Mouse (Mus musculus) effector memory CD4-positive, alpha-beta T cell, adult 5 months (primary cell): ENCODE data around the gene Emc6. TPM values are rescaled to one million over a fixed set of nuclear protein-coding genes. Genes with fewer than 3 reads are reported as not detected.

ENCODE experiments used
- polyA plus RNA-seq: library from polyadenylated mRNA; unstranded; fragments of 100-300 nt; shearing (Covaris generic); gene quantifications from one replicate; pipeline ENCODE4 v1.2.1, GENCODE M21; 2017

The Emc6 gene
- 75.4 TPM for polyA plus RNA-seq

GRCm38 (mm10) chr11:73176608-73177508 lies at the start of gene Emc6, which contains the start of gene Tax1bp3:
Emc6 (minus strand) TSS chr11:73177037.
Tax1bp3 (plus strand) TSS chr11:73177083.

GRCm38 (mm10) chr11:73199230-73199712 lies 22.4 kb upstream of the Emc6 start, which contains the start of gene Shpk:
Shpk (plus strand) TSS chr11:73199460.

DNA sequence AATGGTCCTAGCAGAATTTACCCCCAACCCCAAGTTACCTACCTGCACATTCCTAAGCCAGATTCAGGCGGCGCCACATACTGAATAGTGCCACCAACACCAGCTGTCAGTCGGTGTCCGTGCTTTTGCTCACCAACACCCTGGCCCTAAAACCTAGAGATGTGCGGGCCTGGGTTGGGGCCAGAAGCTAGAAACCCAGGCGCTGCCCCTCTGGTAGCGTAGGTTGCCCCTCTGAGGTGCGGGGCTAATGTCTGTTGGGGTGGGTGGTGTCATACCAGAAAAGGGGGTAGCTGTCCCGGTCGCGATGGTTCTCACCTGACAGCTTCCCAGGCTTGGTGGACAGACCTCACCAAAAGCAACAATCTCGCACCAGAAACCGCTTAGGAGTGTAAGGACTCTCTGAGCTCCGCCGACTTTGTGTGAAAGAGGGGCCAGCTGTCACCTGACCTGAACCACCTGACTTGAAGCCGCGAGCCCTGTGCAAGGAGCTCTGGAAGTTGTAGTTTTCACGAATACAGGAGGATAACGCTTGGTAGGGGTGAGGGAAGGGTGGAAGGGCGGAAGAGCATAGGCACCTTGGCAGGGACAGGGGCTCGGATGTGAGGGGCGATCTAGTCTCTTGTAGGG lies 21.9 kb upstream of the Emc6 start, which contains the start of gene Ctns:
Gene Ctns, minus strand, starts transcription at position 440 of the 627 bp plus-strand sequence.

DNA sequence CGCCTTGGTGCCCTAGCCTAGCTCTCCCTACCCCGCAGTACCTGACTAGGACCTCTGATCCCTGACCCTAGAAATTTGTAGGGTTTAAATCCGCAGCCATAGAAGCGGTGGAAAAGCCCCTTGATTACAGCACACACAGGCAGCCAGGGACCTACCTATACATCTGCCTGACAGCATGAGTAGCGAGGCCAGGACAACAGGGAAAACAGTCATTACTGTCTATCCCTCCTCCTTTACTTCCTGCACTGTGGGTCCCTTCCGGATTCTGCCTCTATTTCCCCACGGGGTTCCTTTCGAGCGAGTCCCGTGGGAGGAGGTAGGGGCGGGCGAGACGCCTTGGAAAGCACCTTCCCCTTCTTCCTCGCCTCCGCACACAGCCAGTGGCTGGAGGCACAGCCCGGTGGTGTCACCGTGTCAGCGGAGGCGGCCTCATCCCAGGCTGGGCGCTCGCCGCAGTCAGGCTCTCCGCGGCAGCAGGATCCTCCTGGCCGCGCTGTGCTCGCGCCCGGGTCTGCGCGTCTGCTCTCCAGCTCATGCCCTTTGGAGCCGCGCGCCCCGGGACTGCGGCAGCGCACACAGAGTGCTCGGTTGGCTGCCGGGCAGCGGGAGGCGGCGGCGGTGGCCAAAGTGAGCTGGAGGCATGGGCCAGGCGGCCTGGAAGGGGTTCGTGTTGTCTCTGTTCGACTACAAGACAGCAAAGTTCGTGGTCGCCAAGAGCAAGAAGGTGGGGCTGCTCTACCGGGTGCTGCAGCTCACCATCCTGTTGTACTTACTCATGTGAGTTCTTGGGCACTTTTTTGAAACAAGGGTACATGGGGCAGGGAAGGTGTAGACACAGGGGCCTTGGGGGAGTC lies 16.7 kb downstream of the Emc6 start, which contains the start of gene P2rx5:
Gene P2rx5, plus strand, starts transcription at position 465 of the 854 bp plus-strand sequence.

GRCm38 (mm10) chr11:73137591-73138501 lies 39.0 kb downstream of the Emc6 start, which contains the start of gene Haspin:
Haspin (minus strand) TSS chr11:73138294.

Other genes with a start within 250 kb of the Emc6 start
- gene Atp2a3, start 215.9 kb downstream of the Emc6 start, polyA plus RNA-seq = 236 TPM
- not detected for gene P2rx1, start 177.9 kb downstream of the Emc6 start, polyA plus RNA-seq
- 4.6 TPM for gene Camkk1, start 158.0 kb downstream of the Emc6 start, polyA plus RNA-seq
- 7.5 TPM for gene Ncbp3, start 129.3 kb downstream of the Emc6 start, polyA plus RNA-seq
- gene Itgae, start 86.5 kb downstream of the Emc6 start, polyA plus RNA-seq = 0.67 TPM
- 2.0 TPM for gene Haspin, start 38.7 kb downstream of the Emc6 start, polyA plus RNA-seq
- not detected for gene P2rx5, start 16.6 kb downstream of the Emc6 start, polyA plus RNA-seq
- gene Tax1bp3, start within 50 bp of the Emc6 start, polyA plus RNA-seq = 12.5 TPM
- 9.9 TPM for gene Ctns, start 22.0 kb upstream of the Emc6 start, polyA plus RNA-seq
- 4.3 TPM for gene Shpk, start 22.4 kb upstream of the Emc6 start, polyA plus RNA-seq
- not detected for gene Trpv1, start 57.3 kb upstream of the Emc6 start, polyA plus RNA-seq
- gene Trpv3, start 90.4 kb upstream of the Emc6 start, polyA plus RNA-seq = not detected
- gene Aspa, start 152.6 kb upstream of the Emc6 start, polyA plus RNA-seq = 0.41 TPM
- not detected for gene Gm49340, start 152.7 kb upstream of the Emc6 start, polyA plus RNA-seq
- not detected for gene Spata22, start 152.7 kb upstream of the Emc6 start, polyA plus RNA-seq
- gene Olfr20, start 173.7 kb upstream of the Emc6 start, polyA plus RNA-seq = not detected
- not detected for gene Olfr376, start 194.2 kb upstream of the Emc6 start, polyA plus RNA-seq
- gene Olfr1, start 222.6 kb upstream of the Emc6 start, polyA plus RNA-seq = not detected